Mouse (Mus musculus) kidney, postnatal 4 days (tissue): ENCODE data around the gene Hoxb7.

Source experiments
- DNase-seq, 2 experiments: peaks; one replicate each; pipeline ENCODE4 v3.0.0; 2021; ENCODE audit warnings: mixed read lengths in 2 of 2

The Hoxb7 gene

DNA sequence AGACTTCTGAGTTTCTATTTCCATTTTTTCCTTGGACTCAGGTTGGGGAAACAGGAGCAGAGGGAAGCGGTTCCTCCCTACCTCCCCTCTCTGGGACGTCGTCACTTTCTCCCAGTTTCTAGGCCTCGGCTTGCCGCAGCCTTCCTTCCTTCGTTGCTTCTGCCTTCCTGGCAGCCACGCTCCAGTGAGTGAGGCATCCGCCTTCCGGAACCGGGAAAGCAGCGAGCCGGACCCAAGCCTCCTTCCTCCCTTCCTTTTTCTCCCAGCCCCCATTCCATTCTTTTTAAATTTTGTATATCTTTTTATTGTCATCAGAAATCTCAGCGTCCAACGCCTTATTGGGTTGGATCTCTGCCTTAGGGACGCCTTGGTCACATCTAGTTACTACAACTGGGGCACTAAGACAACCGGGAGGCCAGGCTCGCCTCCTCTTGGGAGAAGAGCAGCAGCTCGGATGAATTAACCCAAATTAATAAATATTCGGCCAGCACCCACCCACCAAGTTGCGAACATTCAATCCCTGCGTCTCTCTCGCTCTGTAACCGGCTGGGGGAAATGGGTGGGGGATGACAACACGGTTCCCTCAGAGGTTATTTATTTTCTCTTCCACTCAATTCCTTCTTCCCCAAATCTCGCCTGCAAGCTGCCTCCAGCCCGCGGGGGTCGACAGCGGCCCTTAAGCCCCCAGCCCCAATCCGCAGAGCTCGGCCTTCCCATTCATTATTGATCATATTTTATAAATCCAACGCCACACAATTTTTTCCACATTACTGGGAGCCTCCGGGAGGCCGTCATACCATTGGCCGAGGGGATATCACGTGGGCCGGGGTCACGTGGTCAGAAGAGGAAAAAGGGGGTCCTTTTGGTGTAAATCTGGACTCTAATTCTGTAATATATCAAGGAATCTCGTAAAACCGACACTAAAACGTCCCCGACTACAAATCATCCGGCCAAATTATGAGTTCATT lies at the start of gene Hoxb7:
TSS of gene Hoxb7 (plus strand) at position 853 of the 968 bp plus-strand sequence.
- DNase-seq = peak; percentile 93 to 95

DNA sequence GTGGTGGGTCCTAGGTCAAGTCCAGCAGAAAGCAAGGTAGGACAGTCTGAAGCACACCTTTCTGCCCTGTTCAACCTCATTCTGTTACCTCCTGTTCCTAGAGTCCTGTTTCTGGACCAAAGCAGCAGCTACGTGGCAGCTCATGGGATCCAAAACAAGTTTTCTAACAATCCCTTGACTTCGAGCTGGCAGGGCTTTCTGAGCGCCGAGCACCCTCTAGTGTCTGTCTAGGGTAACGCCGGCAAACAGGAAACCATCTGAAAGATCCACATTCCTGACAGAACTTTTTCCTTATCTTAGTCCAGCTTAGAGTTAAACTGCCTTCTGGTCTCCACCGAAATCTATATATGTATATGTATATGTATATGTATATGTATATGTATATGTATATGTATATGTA lies 46.2 kb upstream of the Hoxb7 start:
- peak; percentile 77 to 82 for DNase-seq

DNA sequence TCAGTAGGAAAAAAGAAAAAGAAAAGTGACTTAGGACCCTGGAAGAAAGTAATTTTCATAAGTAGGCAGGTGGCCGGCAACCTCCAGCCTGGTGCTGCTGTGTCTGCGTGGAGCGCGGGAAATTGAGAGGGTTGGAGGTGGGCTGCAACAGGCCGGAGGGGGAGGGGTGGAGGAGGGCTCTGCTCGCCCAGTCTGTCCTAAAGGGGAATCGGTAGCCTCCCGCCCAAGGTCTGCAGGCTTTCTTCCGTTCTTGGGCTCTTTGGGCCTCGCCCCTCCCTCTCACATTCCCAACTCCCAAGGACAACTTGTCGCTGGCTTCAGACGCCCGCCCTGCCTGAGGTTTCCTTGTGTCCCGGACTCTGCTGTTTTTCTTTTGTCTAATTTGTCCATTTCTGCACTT lies 35.5 kb upstream of the Hoxb7 start:
- DNase-seq = peak; percentile 78 to 87

DNA sequence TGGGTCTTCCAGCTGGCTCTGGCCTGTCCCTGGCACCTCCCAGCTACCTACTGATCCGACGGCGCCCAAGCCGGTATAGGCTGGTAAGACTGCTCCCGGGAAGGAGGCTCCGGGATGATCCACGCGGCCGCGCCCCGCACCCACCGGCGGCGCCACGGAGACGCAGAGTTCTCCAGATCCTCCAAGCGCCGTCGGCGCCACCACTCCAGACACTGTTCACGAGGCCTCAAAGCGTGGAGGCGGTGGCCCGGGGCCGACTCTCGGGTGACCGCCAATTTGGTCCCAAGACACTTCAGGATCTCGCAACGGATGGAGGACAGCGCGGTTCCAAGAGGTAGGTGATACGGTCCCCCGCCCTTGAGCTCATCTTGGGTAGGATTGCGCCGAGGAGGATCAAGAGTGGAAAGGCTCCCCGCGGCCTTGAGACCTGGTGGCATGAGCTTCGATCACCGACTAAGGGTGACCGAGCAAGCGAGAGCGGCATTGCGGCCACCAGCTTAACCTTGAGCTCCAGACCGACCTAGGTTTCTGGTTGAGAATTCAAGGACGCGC lies 34.9 kb upstream of the Hoxb7 start:
- peak; percentile 68 to 77 for DNase-seq

- peak in 1 of 2 experiments; percentile 36 for DNase-seq
Measured at GRCm38 (mm10) chr11:96252541-96253120, 33.8 kb upstream of the Hoxb7 start.

- peak in 1 of 2 experiments; percentile 63 for DNase-seq
Measured at GRCm38 (mm10) chr11:96254221-96254620, 32.2 kb upstream of the Hoxb7 start.

DNA sequence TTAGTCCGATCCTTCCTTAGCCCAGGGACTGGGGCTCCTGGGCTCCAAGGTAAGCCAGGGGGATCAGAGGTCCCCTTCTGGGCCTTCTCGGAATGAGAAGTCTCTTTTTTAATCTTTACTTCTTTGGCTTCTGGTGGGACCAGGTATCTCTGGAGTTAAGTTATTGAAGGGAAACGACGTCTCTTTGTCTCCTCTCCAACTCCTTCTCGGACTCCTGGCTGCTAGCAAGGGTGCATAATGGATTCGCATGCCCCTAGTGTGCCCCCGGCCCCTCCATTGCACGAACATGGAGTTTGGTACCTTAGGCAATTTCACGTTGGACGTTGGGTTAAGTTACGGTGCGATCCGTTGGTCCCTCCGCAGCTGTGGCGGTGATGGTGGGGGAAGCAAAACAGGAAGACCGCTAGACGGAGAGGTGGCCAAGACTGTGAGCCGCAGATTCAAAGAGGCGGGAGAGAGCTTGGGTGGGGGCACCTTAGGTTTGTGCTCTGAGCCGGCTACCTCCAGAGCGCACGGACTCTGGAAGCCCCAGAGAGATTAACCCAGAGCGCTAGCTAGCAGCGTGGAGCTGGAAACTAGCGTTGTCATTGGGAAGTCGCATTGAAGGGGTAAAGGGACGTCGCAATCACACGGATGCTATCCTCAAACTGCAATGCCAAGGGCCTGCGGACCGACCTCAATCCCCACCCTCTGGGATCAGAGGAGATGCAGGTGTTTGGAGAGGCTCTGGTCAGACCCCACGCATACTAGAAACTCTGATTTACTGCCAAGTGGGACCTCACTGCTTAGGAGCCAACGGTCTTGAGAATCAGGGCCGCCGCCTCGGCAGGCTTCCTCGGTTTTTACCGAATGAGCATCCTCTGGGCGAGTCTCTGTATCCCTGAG lies 31.1 kb upstream of the Hoxb7 start:
- peak in 1 of 2 experiments; percentile 57 for DNase-seq

GRCm38 (mm10) chr11:96255996-96256445 lies 30.4 kb upstream of the Hoxb7 start:
- DNase-seq = peak in 1 of 2 experiments; percentile 63

- no peak for DNase-seq
Measured at GRCm38 (mm10) chr11:96257141-96257540, 29.3 kb upstream of the Hoxb7 start.

GRCm38 (mm10) chr11:96259038-96259437 lies 27.4 kb upstream of the Hoxb7 start:
- DNase-seq = peak; percentile 43 to 65

DNA sequence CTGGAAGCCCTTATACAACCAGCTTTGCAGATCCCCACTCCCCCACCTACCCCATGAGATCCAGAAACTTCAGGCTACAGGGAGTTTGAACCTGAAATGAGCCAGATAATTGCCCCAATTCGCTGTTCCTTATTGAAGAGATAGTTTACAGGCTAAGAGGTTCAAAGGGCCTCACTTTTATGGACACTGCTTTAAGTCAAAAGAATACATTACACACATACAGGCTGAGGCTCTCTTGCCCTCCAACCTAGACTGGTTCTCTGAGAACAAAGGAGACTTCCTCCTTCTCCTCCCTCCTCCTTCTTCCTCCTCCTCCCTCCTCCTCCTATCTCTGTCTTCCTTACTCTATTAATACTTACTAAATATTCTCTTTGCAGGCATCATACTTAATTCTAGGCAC lies 26.9 kb upstream of the Hoxb7 start:
- no peak for DNase-seq

GRCm38 (mm10) chr11:96260310-96260970 lies 26.0 kb upstream of the Hoxb7 start:
- DNase-seq = peak; percentile 65 to 76

DNA sequence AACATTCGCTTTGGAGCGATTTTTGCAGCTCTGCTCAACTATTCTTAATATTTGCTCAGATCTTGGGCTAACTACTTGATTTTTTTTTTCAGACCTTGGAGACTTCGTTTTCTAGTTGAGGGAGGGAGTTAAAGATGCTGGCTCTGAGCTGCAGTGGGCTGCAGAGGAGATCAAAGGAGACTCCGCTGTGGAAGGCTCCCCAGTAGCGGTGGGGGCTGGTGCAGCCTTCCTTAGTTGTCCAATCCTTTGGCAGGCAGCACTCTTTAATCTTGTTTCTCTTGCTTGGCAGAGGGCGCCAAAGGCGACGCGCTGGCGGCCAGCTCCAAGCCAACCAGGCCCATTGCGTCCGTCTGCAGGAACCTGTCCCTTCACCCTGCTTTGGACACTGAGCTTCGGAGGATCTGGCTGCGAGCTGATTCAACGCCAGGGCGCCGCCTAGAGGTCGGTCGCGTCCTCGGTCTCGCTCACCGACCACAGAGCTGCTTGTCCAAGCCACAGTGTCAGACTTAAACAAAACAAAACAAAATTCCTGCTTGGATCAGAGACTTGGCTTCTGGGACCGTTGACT lies 25.0 kb upstream of the Hoxb7 start:
- DNase-seq = peak; percentile 96

DNA sequence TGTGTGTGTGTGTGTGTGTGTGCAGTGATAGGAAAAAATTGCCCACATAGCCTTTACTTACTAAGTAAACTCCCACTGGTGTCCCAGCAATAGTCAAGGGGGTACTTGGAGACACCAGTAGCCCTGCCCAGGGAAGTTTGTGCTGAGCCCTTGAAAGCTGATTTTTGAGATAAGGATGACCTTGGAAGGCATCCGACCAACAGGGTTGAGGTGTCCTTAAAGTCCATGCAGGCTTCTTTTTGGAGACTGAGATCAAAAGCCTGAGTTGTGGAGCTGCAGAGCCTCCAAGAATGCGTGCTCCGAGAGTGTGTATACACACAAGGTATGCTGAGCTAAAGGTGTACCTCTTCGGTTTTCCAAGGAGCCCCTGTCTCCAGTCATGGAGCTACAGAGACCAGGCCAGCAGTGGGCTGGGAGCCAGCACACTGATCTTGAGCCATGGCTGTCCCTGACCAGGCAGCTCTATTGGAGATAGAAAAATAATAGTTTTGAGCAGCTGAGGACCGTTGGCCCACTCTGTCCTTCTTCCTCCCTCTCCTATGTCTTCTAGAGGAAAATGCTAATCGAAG lies 24.1 kb upstream of the Hoxb7 start:
- no peak for DNase-seq

DNA sequence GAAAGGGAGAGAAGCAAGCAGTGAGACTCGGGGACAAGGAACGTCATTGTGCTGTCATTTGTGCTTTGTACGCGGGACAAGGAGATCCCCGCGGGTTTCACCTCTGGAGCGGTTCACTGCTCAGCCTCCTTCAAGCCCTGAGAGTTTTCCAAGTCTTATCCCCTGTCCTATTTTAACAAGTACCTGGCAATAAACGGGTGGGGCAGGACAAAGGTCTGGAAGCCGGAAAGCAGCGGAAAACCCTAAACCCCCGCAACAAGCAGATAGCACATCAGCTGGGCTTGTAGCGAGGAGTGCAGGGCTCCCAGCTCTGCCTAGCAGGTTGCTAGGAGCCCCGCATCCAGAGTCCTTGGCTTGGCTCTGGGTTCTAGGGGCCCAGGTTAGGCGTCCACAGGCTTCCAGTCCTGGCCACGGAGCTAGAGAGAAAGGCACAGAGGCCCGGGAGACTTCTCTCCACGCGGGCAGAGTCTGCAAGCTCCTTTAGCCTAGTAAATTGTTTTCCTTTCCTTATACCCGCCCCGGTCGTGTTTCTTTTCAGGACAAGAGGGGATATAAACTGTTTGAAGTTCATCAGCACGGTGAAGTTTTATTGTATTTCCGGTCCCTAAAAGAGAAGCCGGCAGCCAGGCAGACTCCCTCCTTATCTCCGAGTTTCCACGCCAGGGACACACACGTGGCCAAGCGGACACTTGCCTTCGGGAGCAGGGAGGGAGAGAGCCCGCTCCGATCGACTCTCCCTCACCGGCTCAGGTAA lies 22.6 kb upstream of the Hoxb7 start:
- peak in 1 of 2 experiments; percentile 33 for DNase-seq

DNA sequence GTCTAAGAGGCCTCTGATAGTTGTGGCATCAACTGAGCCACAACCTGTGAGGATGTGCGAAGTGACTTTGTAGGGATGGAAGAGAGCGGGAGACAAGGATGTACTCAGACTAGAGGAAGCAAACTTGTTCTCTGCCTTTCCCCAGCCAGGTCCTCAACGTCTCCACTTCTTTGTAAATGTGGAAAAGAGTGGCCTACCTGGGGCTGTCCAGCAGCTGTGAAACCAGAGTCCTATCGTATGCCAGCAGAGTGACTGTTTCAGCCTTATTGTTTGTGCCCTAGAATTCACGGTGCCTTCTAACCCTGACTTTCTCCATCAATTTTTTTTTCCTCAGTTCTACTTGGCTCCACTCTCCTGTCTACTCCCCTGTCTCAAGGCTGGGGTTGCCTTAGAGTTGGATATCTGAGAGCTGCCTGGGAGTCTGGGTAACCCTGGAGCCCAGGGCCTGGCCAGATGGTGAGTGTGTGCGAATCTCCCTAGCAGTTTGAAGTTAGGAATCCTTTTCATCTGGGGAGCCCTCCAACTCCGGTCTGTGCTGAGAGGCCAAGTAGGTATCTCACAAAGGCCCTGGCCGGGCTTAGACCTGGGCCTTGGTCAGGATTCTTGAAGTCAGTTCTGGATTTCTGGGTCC lies 21.9 kb upstream of the Hoxb7 start:
- DNase-seq = peak in 1 of 2 experiments; percentile 1

DNA sequence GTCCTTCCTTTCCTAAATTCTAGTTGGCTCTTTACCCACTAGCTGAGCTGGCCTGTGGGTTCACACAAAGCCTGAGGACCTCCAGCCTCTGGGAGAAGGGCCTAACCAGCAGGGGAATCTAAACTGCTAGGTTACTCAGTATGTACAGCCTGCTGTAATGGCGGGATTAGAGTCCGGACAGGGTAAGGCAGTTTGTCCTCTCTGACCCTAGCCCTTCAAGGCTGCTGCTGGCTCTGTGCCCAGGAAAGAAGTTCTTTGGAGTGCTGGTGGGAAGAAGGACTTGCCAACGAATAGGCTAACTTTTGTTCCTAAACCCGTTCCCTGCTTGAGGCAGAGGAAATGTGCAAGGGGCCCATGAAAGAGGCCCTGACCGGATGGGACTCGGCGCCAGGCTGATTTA lies 20.5 kb upstream of the Hoxb7 start:
- DNase-seq = peak; percentile 76 to 83

DNA sequence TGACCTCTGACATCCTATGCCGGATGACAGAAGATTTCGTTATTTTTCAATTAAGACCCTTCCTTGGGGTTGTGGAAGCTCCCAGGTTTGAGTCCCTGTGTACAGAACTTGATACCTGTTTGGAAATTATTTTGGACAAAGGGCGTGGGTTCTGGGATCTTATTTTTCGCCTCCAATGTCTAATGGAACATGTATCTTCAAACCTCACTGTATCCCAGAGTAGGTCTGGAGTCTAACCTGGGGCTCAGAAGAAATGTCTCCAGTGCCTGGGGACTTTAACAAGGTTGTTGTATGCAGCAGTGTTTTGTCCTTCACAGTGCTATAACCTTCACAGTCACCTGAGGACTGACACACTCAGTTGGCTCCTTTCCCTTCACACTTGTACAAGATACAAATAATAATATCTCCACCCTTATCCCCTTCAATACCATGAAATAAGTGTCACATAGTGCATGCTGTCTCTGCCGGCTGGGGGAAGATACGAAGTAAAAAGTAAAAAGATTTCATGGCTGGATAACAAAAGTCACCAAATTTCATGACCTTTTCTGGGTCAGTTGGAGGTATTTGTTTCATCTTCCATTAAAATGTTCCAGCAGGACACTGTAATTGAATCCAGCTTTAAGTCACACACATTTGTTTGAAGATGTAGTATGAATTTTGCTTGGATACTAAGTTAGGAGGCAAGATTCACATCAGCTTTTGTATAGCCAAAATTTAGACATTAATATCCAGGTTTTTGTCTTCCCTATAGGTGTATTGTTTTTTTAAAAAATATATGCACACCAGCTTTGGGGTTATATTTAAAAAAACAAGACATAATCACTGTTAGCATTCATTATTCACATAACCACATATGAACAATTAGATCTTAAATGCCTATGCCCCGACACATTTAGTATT lies 19.2 kb upstream of the Hoxb7 start:
- DNase-seq = no peak
